Mouse (Mus musculus): ENCODE data around the gene Bpifb3. TPM values are rescaled to one million over a fixed set of nuclear protein-coding genes. Genes with fewer than 3 reads are reported as not detected.

The Bpifb3 gene
- polyA plus RNA-seq, 1 experiment: not detected

DNA sequence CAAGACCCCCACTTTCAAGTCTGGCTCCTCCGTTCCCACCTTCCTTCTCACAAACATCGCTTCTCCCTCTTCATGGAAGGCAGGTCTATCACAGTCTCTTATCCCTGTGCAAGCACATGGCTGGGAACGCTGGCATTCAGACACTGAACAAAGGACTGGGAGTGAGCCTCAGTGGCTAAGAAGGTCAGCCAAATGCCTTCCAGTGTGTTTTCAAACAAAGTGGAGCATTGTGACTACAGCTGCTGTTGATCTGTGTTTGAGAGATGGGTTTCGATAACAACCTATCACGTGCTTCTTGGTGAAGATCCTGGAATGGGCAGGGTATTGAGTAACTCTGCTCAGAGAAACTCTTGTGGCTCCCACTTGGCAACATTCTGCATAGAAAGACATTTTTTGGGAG lies 52.2 kb downstream of the Bpifb3 start:
- H3K27ac ChIP-seq (ENCODE audit: insufficient read depth, low read length): no peak overlapping the region
- no peaks in the 10 kb centered on the region for H3K4me1 ChIP-seq (ENCODE audit: control insufficient read depth, insufficient read depth, low read length)
- TF ChIP-seq POLR2A (IDR thresholded peaks at IDR 0.05; ENCODE audit: low read depth, low read length) (no peak), CTCF (IDR thresholded peaks at IDR 0.05; ENCODE audit: borderline replicate concordance, insufficient read depth, low read length) (no peak)
- no peak overlapping the region for H3K4me3 ChIP-seq (ENCODE audit: insufficient read depth, low read length)

DNA sequence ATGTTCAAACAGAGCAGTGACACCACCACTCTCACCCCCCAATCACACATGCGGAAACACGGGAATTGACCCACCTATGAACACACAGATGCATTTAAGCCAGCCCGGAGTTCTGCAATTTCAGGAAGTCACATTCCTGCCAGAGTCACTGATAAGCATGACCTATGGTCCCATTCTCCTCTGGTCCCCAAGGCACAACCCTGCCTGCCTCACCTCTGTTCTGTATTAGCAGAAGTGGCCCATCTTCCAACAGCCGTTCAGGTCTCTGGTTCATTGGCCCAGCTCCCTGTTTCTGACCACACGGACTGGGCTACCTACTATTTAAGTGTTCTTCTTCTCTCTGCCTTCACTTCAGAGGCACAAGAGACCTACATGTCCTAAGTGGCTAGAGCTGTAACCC lies 56.6 kb downstream of the Bpifb3 start, which contains the start of gene Bpifa6:
Gene Bpifa6 (plus strand): TSS at position 364 of the 400 bp plus-strand sequence.
- no peak within 1 kb of the TSS for H3K4me3 ChIP-seq (ENCODE audit: insufficient read depth, low read length)
- TF ChIP-seq POLR2A (IDR thresholded peaks at IDR 0.05; ENCODE audit: low read depth, low read length): no peak
- no peak for TF ChIP-seq CTCF (IDR thresholded peaks at IDR 0.05; ENCODE audit: borderline replicate concordance, insufficient read depth, low read length)
- H3K4me1 ChIP-seq (ENCODE audit: control insufficient read depth, insufficient read depth, low read length): no peaks in the 10 kb centered on the region
- no peak within 1 kb of the TSS for H3K27ac ChIP-seq (ENCODE audit: insufficient read depth, low read length)

Other genes with a start within 250 kb of the Bpifb3 start
- gene Dnmt3c, start 221.6 kb upstream of the Bpifb3 start, polyA plus RNA-seq (2011; ENCODE audit: insufficient read length, low read depth, missing spikeins): not detected in 2 replicates
- gene Mapre1, start 177.0 kb upstream of the Bpifb3 start, polyA plus RNA-seq (2011; ENCODE audit: insufficient read length, low read depth, missing spikeins): 170 and 199 TPM in 2 replicates
- 0.32 and 0.72 TPM in 2 replicates for gene Efcab8, start 138.3 kb upstream of the Bpifb3 start, polyA plus RNA-seq (2011; ENCODE audit: insufficient read length, low read depth, missing spikeins)
- gene Sun5, start 47.1 kb upstream of the Bpifb3 start, polyA plus RNA-seq (2011; ENCODE audit: insufficient read length, low read depth, missing spikeins): not detected in 2 replicates
- not detected in 2 replicates for gene Bpifb2, start 43.2 kb upstream of the Bpifb3 start, polyA plus RNA-seq (2011; ENCODE audit: insufficient read length, low read depth, missing spikeins)
- gene Bpifb6, start 17.8 kb upstream of the Bpifb3 start, polyA plus RNA-seq (2011; ENCODE audit: insufficient read length, low read depth, missing spikeins): not detected in 2 replicates
- not detected in 2 replicates for gene Bpifb4, start 20.0 kb downstream of the Bpifb3 start, polyA plus RNA-seq (2011; ENCODE audit: insufficient read length, low read depth, missing spikeins)
- not detected in 2 replicates for gene Bpifa6, start 56.7 kb downstream of the Bpifb3 start, polyA plus RNA-seq (2011; ENCODE audit: insufficient read length, low read depth, missing spikeins)
- not detected in 2 replicates for gene Bpifa2, start 90.0 kb downstream of the Bpifb3 start, polyA plus RNA-seq (2011; ENCODE audit: insufficient read length, low read depth, missing spikeins)
- gene Bpifa3, start 212.1 kb downstream of the Bpifb3 start, polyA plus RNA-seq (2011; ENCODE audit: insufficient read length, low read depth, missing spikeins): not detected in 2 replicates
- gene Bpifa1, start 224.7 kb downstream of the Bpifb3 start, polyA plus RNA-seq (2011; ENCODE audit: insufficient read length, low read depth, missing spikeins): not detected in 2 replicates
- gene Bpifa5, start 244.4 kb downstream of the Bpifb3 start, polyA plus RNA-seq (2011; ENCODE audit: insufficient read length, low read depth, missing spikeins): not detected in 2 replicates